Mouse (Mus musculus) spleen, postnatal 4 days (tissue): ENCODE results near the gene Vps25.
A peak's percentile ranks its signal among the peaks of the same experiment; 100 is the strongest.

Experiments
- DNase-seq, 2 experiments: peaks; one replicate each; pipeline ENCODE4 v3.0.0; 2022; ENCODE audit warnings: low spot score in 2 of 2

Gene Vps25

GRCm38 (mm10) chr11:101253613-101254389, at the start of gene Vps25:
Vps25 (plus strand) TSS chr11:101253707.
- DNase-seq, result peak; percentile 85 to 92

GRCm38 (mm10) chr11:101211970-101212369, 41.5 kb upstream of the Vps25 start:
- no peak for DNase-seq

- no peak for DNase-seq
Measured at GRCm38 (mm10) chr11:101216936-101217335, 36.6 kb upstream of the Vps25 start.

- DNase-seq, result no peak
Measured at GRCm38 (mm10) chr11:101218436-101219055, 35.0 kb upstream of the Vps25 start.

GRCm38 (mm10) chr11:101220853-101221252, 32.7 kb upstream of the Vps25 start:
- no peak for DNase-seq

GRCm38 (mm10) chr11:101221306-101221986, 32.1 kb upstream of the Vps25 start:
- DNase-seq, result no peak

GRCm38 (mm10) chr11:101224337-101224736, 29.2 kb upstream of the Vps25 start:
- no peak for DNase-seq

GRCm38 (mm10) chr11:101225331-101226064, 28.0 kb upstream of the Vps25 start:
- no peak for DNase-seq

- DNase-seq, result peak; percentile 91 to 97
Measured at GRCm38 (mm10) chr11:101226065-101226701, 27.3 kb upstream of the Vps25 start, which contains the start of gene Ezh1. Ezh1 (minus strand) TSS chr11:101226463.

GRCm38 (mm10) chr11:101229361-101229900, 24.1 kb upstream of the Vps25 start:
- no peak for DNase-seq

- DNase-seq, result no peak
Measured at GRCm38 (mm10) chr11:101230061-101230511, 23.4 kb upstream of the Vps25 start.

- DNase-seq, result no peak
Measured at GRCm38 (mm10) chr11:101230526-101230925, 23.0 kb upstream of the Vps25 start.

- no peak for DNase-seq
Measured at GRCm38 (mm10) chr11:101230991-101231871, 22.3 kb upstream of the Vps25 start.

- no peak for DNase-seq
Measured at GRCm38 (mm10) chr11:101232010-101232839, 21.3 kb upstream of the Vps25 start.

- DNase-seq, result no peak
Measured at GRCm38 (mm10) chr11:101233240-101233639, 20.3 kb upstream of the Vps25 start.

- DNase-seq, result no peak
Measured at GRCm38 (mm10) chr11:101234124-101234523, 19.4 kb upstream of the Vps25 start.

- no peak for DNase-seq
Measured at GRCm38 (mm10) chr11:101235429-101235828, 18.1 kb upstream of the Vps25 start.

- DNase-seq, result no peak
Measured at GRCm38 (mm10) chr11:101236782-101237181, 16.7 kb upstream of the Vps25 start.

GRCm38 (mm10) chr11:101238071-101238647, 15.3 kb upstream of the Vps25 start:
- DNase-seq, result no peak
